In genomic region chr6:28618751-28619153, GRCm38 (mm10) we compare ENCODE assay signal across 7 mouse cellular contexts.
DNase-seq lines count a peak whose midpoint lies in the region; ATAC-seq lines count a peak whose summit lies in the region.

No protein-coding gene starts in this region.

- peaks cover 36% of the 10 kb centered on the region for H3K4me1 ChIP-seq in forebrain, embryonic 10.5 days
- H3K4me1 ChIP-seq in heart, embryonic 16.5 days (ENCODE audit: control insufficient read depth, insufficient read depth, low read length) = peaks cover 42% of the 10 kb centered on the region
- peaks cover 32% of the 10 kb centered on the region for H3K4me1 ChIP-seq in kidney, embryonic 16.5 days (ENCODE audit: insufficient read depth, low read length)
- H3K4me1 ChIP-seq in lung, embryonic 15.5 days = peaks cover 17% of the 10 kb centered on the region

- peak; percentile 14 for DNase-seq in ES-CJ7 (ENCODE audit: low read depth, low spot score)
- peak; percentile 91 to 96 for DNase-seq in adrenal gland, adult (ENCODE audit: inconsistent age in 2 of 2, low spot score in 1 of 2)
- DNase-seq in forebrain, embryonic 10.5 days (ENCODE audit: extremely low spot score, low spot score) = no peak
- DNase-seq in right cerebral cortex, postnatal 4 days = peak; percentile 42

- no peaks in the 10 kb centered on the region for H3K36me3 ChIP-seq in forebrain, embryonic 10.5 days (replicated peaks)
- no peaks in the 10 kb centered on the region for H3K36me3 ChIP-seq in heart, embryonic 16.5 days (ENCODE audit: control insufficient read depth, insufficient read depth)
- no peaks in the 10 kb centered on the region for H3K36me3 ChIP-seq in kidney, embryonic 16.5 days (ENCODE audit: insufficient read depth, low read length)
- H3K36me3 ChIP-seq in lung, embryonic 15.5 days = no peaks in the 10 kb centered on the region

- H3K27me3 ChIP-seq in forebrain, embryonic 10.5 days (ENCODE audit: poor library complexity, severe bottlenecking) = no peaks in the 10 kb centered on the region
- no peaks in the 10 kb centered on the region for H3K27me3 ChIP-seq in heart, embryonic 16.5 days (ENCODE audit: control insufficient read depth, insufficient read depth, low read length)
- no peaks in the 10 kb centered on the region for H3K27me3 ChIP-seq in kidney, embryonic 16.5 days (ENCODE audit: insufficient read depth, low read length)
- H3K27me3 ChIP-seq in lung, embryonic 15.5 days = no peaks in the 10 kb centered on the region

- H3K9ac ChIP-seq in heart, embryonic 16.5 days (ENCODE audit: low read length) = no peak overlapping the region
- no peak overlapping the region for H3K9ac ChIP-seq in kidney, embryonic 16.5 days (replicated peaks; ENCODE audit: low read length)
- no peak overlapping the region for H3K9ac ChIP-seq in lung, embryonic 15.5 days

- peak; percentile 62 for ATAC-seq in heart, embryonic 16.5 days (replicated peaks; ENCODE audit: extremely low read depth, insufficient read depth, low FRiP score)
- ATAC-seq in kidney, embryonic 16.5 days (ENCODE audit: low FRiP score, low TSS enrichment) = peak; percentile 58
- peak; percentile 65; the same call in 1 of the 2 replicates for ATAC-seq in lung, embryonic 15.5 days (ENCODE audit: borderline replicate concordance, extremely low read depth, low FRiP score, low TSS enrichment)

- 80% methylated on average over 7 of the region's 7 CpGs for WGBS in forebrain, embryonic 10.5 days
- WGBS in heart, embryonic 16.5 days = 12% methylated on average over 7 of the region's 7 CpGs
- 18% methylated on average over 7 of the region's 7 CpGs for WGBS in kidney, embryonic 16.5 days
- WGBS in lung, embryonic 15.5 days = 13% methylated on average over 7 of the region's 7 CpGs

- 0 out of 2 replicates have a peak overlapping the region, but pooled peaks have one; percentile 44 for H3K27ac ChIP-seq in forebrain, embryonic 10.5 days
- peak overlapping the region; percentile 76 for H3K27ac ChIP-seq in heart, embryonic 16.5 days (ENCODE audit: low read length)
- no peak overlapping the region for H3K27ac ChIP-seq in kidney, embryonic 16.5 days (ENCODE audit: low read length)
- no peak overlapping the region; the same call in 1 of the 2 replicates for H3K27ac ChIP-seq in lung, embryonic 15.5 days

- H3K4me3 ChIP-seq in forebrain, embryonic 10.5 days = no peak overlapping the region
- H3K4me3 ChIP-seq in heart, embryonic 16.5 days (ENCODE audit: low read length) = no peak overlapping the region
- no peak overlapping the region for H3K4me3 ChIP-seq in kidney, embryonic 16.5 days (ENCODE audit: low read length)
- no peak overlapping the region for H3K4me3 ChIP-seq in lung, embryonic 15.5 days

- H3K4me2 ChIP-seq in heart, embryonic 16.5 days (ENCODE audit: low read depth, low read length) = peak overlapping the region; percentile 22
- H3K4me2 ChIP-seq in kidney, embryonic 16.5 days (replicated peaks; ENCODE audit: low read depth, low read length) = no peak overlapping the region
- peak overlapping the region; percentile 1; the same call in 1 of the 2 replicates for H3K4me2 ChIP-seq in lung, embryonic 15.5 days

- no peaks in the 10 kb centered on the region for H3K9me3 ChIP-seq in forebrain, embryonic 10.5 days
- H3K9me3 ChIP-seq in heart, embryonic 16.5 days (replicated peaks; ENCODE audit: control insufficient read depth, low read length) = no peaks in the 10 kb centered on the region
- H3K9me3 ChIP-seq in kidney, embryonic 16.5 days (ENCODE audit: low read length) = no peaks in the 10 kb centered on the region
- H3K9me3 ChIP-seq in lung, embryonic 15.5 days = no peaks in the 10 kb centered on the region

Comparison
In these comparisons a context has a peak if more than half of its experiments do, and no peak if none do; other contexts are left out.
1. H3K27ac ChIP-seq: peak in forebrain, embryonic 10.5 days (single experiment) and heart, embryonic 16.5 days (single experiment); none in kidney, embryonic 16.5 days (single experiment) and lung, embryonic 15.5 days (single experiment).
2. Peak in every context shown above with its lines, with median percentiles within 50 percentile points of each other: ATAC-seq.